Mouse (Mus musculus) limb, embryonic 15.5 days (tissue): Measurements from ENCODE around the gene Ankrd65. TPM values are rescaled to one million over a fixed set of nuclear protein-coding genes. Genes with fewer than 3 reads are reported as not detected.

Source experiments
- ATAC-seq: fragments of 200-750 bp; cut with Nextera tagmentation; 2 replicates; pipeline ENCODE4 v1.8.0; 2017; ENCODE audit warnings: low read depth, moderate TSS enrichment; ENCODE audit not compliant: insufficient number of reproducible peaks, low FRiP score, low TSS enrichment
- H3K27ac ChIP-seq: fragments of 300-500 bp; sonication (generic); 2 replicates; pipeline ENCODE4 v1.5.1; 2015; ENCODE audit warnings: moderate library complexity, mild to moderate bottlenecking, inconsistent platforms
- H3K27me3 ChIP-seq: fragments of 300-500 bp; sonication (generic); 2 replicates; pipeline ENCODE4 v1.6.1; 2015; ENCODE audit warnings: inconsistent platforms
- H3K36me3 ChIP-seq: fragments of 300-500 bp; sonication (generic); 2 replicates; pipeline ENCODE4 v1.6.1; 2015; ENCODE audit warnings: inconsistent platforms
- H3K4me1 ChIP-seq: fragments of 300-500 bp; sonication (generic); 2 replicates; pipeline ENCODE4 v1.6.1; 2015; ENCODE audit warnings: inconsistent platforms
- H3K4me2 ChIP-seq: fragments of 300-500 bp; sonication (generic); 2 replicates; pipeline ENCODE4 v1.6.1; 2015; ENCODE audit warnings: mild to moderate bottlenecking, inconsistent platforms
- H3K4me3 ChIP-seq: fragments of 300-500 bp; sonication (generic); 2 replicates; pipeline ENCODE4 v1.5.1; 2015; ENCODE audit warnings: mild to moderate bottlenecking, inconsistent platforms
- H3K9ac ChIP-seq: fragments of 300-500 bp; sonication (generic); 2 replicates; pipeline ENCODE4 v1.6.1; 2015; ENCODE audit warnings: inconsistent platforms
- H3K9me3 ChIP-seq: fragments of 300-500 bp; sonication (generic); 2 replicates; pipeline ENCODE4 v1.6.1; 2016; ENCODE audit warnings: inconsistent platforms
- WGBS: fragments of 180-500 bp; shearing (Covaris S2); methylation state at CpG from one replicate; pipeline ENCODE4 v1.1.7; 2015; 5-methylcytosine and 5-hydroxymethylcytosine counted together
- polyA plus RNA-seq: library from polyadenylated mRNA; unstranded; fragments of >200 nt; fragmentation: Nextera tagmentation; extraction: Ambion mirVana; gene quantifications from 2 replicates; pipeline ENCODE4 v1.2.1, GENCODE M21; 2015

Ankrd65 gene
- polyA plus RNA-seq, 1 experiment from 2014 or later = not detected

- peaks cover 18% of the 10 kb centered on the region for H3K4me1 ChIP-seq
- H3K4me3 ChIP-seq = no peak overlapping the region
- no peak overlapping the region for H3K4me2 ChIP-seq
- ATAC-seq = no peak
- H3K9me3 ChIP-seq = no peaks in the 10 kb centered on the region
- peaks cover 8% of the 10 kb centered on the region; the same call in 1 of the 2 replicates for H3K36me3 ChIP-seq
- 96% methylated on average over 1 of the region's 1 CpGs for WGBS
- no peak overlapping the region for H3K9ac ChIP-seq
- H3K27ac ChIP-seq = no peak overlapping the region
- H3K27me3 ChIP-seq = no peaks in the 10 kb centered on the region
Measured at GRCm38 (mm10) chr4:155802075-155802474, 11.8 kb downstream of the Ankrd65 start.

- Histone ChIP-seq H3K4me2 (peak within 1 kb of the TSS; percentile 78), H3K36me3 (peaks cover 14% of the 10 kb centered on the region), H3K27me3 (no peaks in the 10 kb centered on the region), H3K4me3 (peak within 1 kb of the TSS; percentile 88), H3K9me3 (no peaks in the 10 kb centered on the region), H3K27ac (peak within 1 kb of the TSS; percentile 79), H3K9ac (peak within 1 kb of the TSS; percentile 84), H3K4me1 (peaks cover 18% of the 10 kb centered on the region)
- 11% methylated on average over 12 of the region's 12 CpGs for WGBS
- no peak for ATAC-seq
Measured at GRCm38 (mm10) chr4:155802741-155803339, 12.6 kb downstream of the Ankrd65 start, which contains the start of gene Mrpl20. Gene Mrpl20, plus strand, starts transcription at chr4:155802878.

GRCm38 (mm10) chr4:155803340-155804041 lies 13.3 kb downstream of the Ankrd65 start:
- H3K4me1 ChIP-seq = peaks cover 18% of the 10 kb centered on the region
- under 1% methylated on average over 58 of the region's 58 CpGs for WGBS
- H3K4me2 ChIP-seq = peak overlapping the region; percentile 78
- H3K36me3 ChIP-seq = peaks cover 20% of the 10 kb centered on the region
- peak overlapping the region; percentile 88 for H3K4me3 ChIP-seq
- no peaks in the 10 kb centered on the region for H3K9me3 ChIP-seq
- peak overlapping the region; percentile 84 for H3K9ac ChIP-seq
- H3K27me3 ChIP-seq = no peaks in the 10 kb centered on the region
- H3K27ac ChIP-seq = peak overlapping the region; percentile 79
- ATAC-seq = peak; percentile 95

GRCm38 (mm10) chr4:155807841-155808240 lies 17.6 kb downstream of the Ankrd65 start:
- Histone ChIP-seq H3K27ac (no peak overlapping the region), H3K9me3 (no peaks in the 10 kb centered on the region), H3K9ac (no peak overlapping the region), H3K36me3 (peaks cover 43% of the 10 kb centered on the region), H3K4me1 (peaks cover 22% of the 10 kb centered on the region), H3K27me3 (no peaks in the 10 kb centered on the region), H3K4me2 (no peak overlapping the region), H3K4me3 (no peak overlapping the region)
- 89% methylated on average over 3 of the region's 3 CpGs for WGBS
- no peak for ATAC-seq

- 1% methylated on average over 60 of the region's 60 CpGs for WGBS
- Histone ChIP-seq H3K27ac (peak within 1 kb of the TSS; percentile 93), H3K9ac (peak within 1 kb of the TSS; percentile 99), H3K4me2 (peak within 1 kb of the TSS; percentile 68), H3K9me3 (no peaks in the 10 kb centered on the region), H3K4me3 (peak within 1 kb of the TSS; percentile 98), H3K36me3 (peaks cover 69% of the 10 kb centered on the region), H3K4me1 (peaks cover 20% of the 10 kb centered on the region), H3K27me3 (no peaks in the 10 kb centered on the region)
- ATAC-seq = peak; percentile 99
Measured at GRCm38 (mm10) chr4:155811929-155812664, 21.9 kb downstream of the Ankrd65 start, which contains the start of gene Ccnl2. Gene Ccnl2, plus strand, starts transcription at chr4:155812489.

- H3K36me3 ChIP-seq = peaks cover 70% of the 10 kb centered on the region
- under 1% methylated on average over 48 of the region's 49 CpGs for WGBS
- H3K27me3 ChIP-seq = no peaks in the 10 kb centered on the region
- peak overlapping the region; percentile 98 for H3K4me3 ChIP-seq
- peak overlapping the region; percentile 99 for H3K9ac ChIP-seq
- no peaks in the 10 kb centered on the region for H3K9me3 ChIP-seq
- H3K4me2 ChIP-seq = peak overlapping the region; percentile 68
- H3K27ac ChIP-seq = peak overlapping the region; percentile 93
- peaks cover 20% of the 10 kb centered on the region for H3K4me1 ChIP-seq
- ATAC-seq = peak; percentile 30; the same call in 1 of the 2 replicates
Measured at GRCm38 (mm10) chr4:155812665-155813181, 22.5 kb downstream of the Ankrd65 start.

GRCm38 (mm10) chr4:155817533-155817932 lies 27.3 kb downstream of the Ankrd65 start:
- Histone ChIP-seq H3K9me3 (no peaks in the 10 kb centered on the region), H3K4me1 (peaks cover 14% of the 10 kb centered on the region), H3K27ac (no peak overlapping the region), H3K9ac (no peak overlapping the region), H3K4me3 (no peak overlapping the region), H3K27me3 (no peaks in the 10 kb centered on the region), H3K4me2 (no peak overlapping the region), H3K36me3 (peaks cover 85% of the 10 kb centered on the region)
- no peak for ATAC-seq
- WGBS = 85% methylated on average over 4 of the region's 4 CpGs

GRCm38 (mm10) chr4:155821025-155821424 lies 30.8 kb downstream of the Ankrd65 start:
- no peak overlapping the region for H3K4me3 ChIP-seq
- no peak overlapping the region for H3K27ac ChIP-seq
- H3K9me3 ChIP-seq = no peaks in the 10 kb centered on the region
- H3K4me2 ChIP-seq = no peak overlapping the region
- no peak for ATAC-seq
- H3K36me3 ChIP-seq = peaks cover 92% of the 10 kb centered on the region
- H3K4me1 ChIP-seq = no peaks in the 10 kb centered on the region
- 77% methylated on average over 7 of the region's 7 CpGs for WGBS
- no peaks in the 10 kb centered on the region for H3K27me3 ChIP-seq
- no peak overlapping the region for H3K9ac ChIP-seq

- ATAC-seq = no peak
- WGBS = 92% methylated on average over 16 of the region's 16 CpGs
- Histone ChIP-seq H3K27me3 (no peaks in the 10 kb centered on the region), H3K9ac (no peak overlapping the region), H3K4me2 (no peak overlapping the region), H3K4me3 (no peak overlapping the region), H3K27ac (no peak overlapping the region), H3K9me3 (no peaks in the 10 kb centered on the region), H3K4me1 (no peaks in the 10 kb centered on the region), H3K36me3 (peaks cover 84% of the 10 kb centered on the region)
Measured at GRCm38 (mm10) chr4:155823443-155823842, 33.2 kb downstream of the Ankrd65 start.

- 84% methylated on average over 4 of the region's 4 CpGs for WGBS
- H3K36me3 ChIP-seq = peaks cover 30% of the 10 kb centered on the region
- peaks cover 31% of the 10 kb centered on the region for H3K4me1 ChIP-seq
- no peak overlapping the region for H3K4me2 ChIP-seq
- H3K27me3 ChIP-seq = no peaks in the 10 kb centered on the region
- ATAC-seq = no peak
- no peak overlapping the region for H3K27ac ChIP-seq
- no peaks in the 10 kb centered on the region for H3K9me3 ChIP-seq
- no peak overlapping the region for H3K9ac ChIP-seq
- no peak overlapping the region for H3K4me3 ChIP-seq
Measured at GRCm38 (mm10) chr4:155829866-155830265, 39.6 kb downstream of the Ankrd65 start.

GRCm38 (mm10) chr4:155830596-155830995 lies 40.4 kb downstream of the Ankrd65 start:
- peak overlapping the region; percentile 93; the same call in 1 of the 2 replicates for H3K27ac ChIP-seq
- WGBS = 49% methylated on average over 8 of the region's 8 CpGs
- peaks cover 24% of the 10 kb centered on the region for H3K36me3 ChIP-seq
- peak overlapping the region; percentile 78 for H3K4me3 ChIP-seq
- H3K4me1 ChIP-seq = peaks cover 31% of the 10 kb centered on the region
- no peak for ATAC-seq
- H3K9ac ChIP-seq = 0 out of 2 replicates have a peak overlapping the region, but pooled peaks have one; percentile 10
- H3K9me3 ChIP-seq = no peaks in the 10 kb centered on the region
- peak overlapping the region; percentile 86 for H3K4me2 ChIP-seq
- no peaks in the 10 kb centered on the region for H3K27me3 ChIP-seq
